Mouse (Mus musculus): ENCODE measurements around the gene Pear1.

DNA sequence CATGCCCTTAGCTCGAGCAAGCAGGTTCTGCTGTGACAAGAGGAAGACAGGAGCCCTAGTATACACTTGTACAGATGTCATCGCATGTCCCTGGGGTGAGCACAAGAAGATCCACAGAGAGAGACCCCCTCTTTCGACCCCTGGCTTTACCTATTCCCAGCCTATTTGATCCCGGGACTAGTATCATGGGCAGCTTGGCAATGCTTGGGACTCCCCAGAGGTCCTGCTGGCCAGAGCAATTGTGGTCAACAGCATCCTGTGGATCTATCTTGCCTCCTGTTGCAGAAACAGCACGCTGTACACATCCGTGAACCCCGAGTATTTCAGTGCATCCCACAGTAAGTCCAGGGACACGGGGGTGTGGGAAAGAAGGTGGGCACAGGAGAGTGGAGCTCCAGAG is 12.8 kb downstream of the Pear1 start:
- TF ChIP-seq CTCF (IDR thresholded peaks at IDR 0.05; ENCODE audit: borderline replicate concordance, control insufficient read depth, extremely low read depth, insufficient read depth, low read length, poor library complexity) = no peak
- TF ChIP-seq POLR2A (IDR thresholded peaks at IDR 0.05; ENCODE audit: control insufficient read depth, extremely low read depth, insufficient read depth, low read length, poor library complexity) = no peak

Data from thymus, adult 2 months (tissue).